10 mouse cellular contexts compared by ENCODE assay signal in genomic region chr11:60233235-60233634, GRCm38 (mm10). TPM values are rescaled to one million over a fixed set of nuclear protein-coding genes. Genes with fewer than 3 reads are reported as not detected.
A peak's percentile ranks its signal among the peaks of the same experiment; 100 is the strongest.
DNase-seq lines count a peak whose midpoint lies in the region; ATAC-seq lines count a peak whose summit lies in the region.
"Had no signal": no experiment of that assay in that cellular context is flagged by ENCODE, and none has a peak within 500 bp of the region (broad histone marks: within the 10 kb centered on the region; RNA-seq: fewer than 3 reads in every experiment).

No protein-coding gene starts in this region.

- peaks cover 37% of the 10 kb centered on the region for H3K36me3 ChIP-seq in heart, embryonic 13.5 days
- H3K36me3 ChIP-seq in neural tube, embryonic 15.5 days = peaks cover 39% of the 10 kb centered on the region

- no peaks in the 10 kb centered on the region for H3K27me3 ChIP-seq in heart, embryonic 13.5 days (replicated peaks)
- no peaks in the 10 kb centered on the region for H3K27me3 ChIP-seq in neural tube, embryonic 15.5 days (replicated peaks)

- DNase-seq in gastrocnemius, postnatal 10 days = peak; percentile 36
- DNase-seq in gastrocnemius, adult 8-10 months (ENCODE audit: low spot score in 2 of 2) = no peak
- DNase-seq in right cerebral cortex, postnatal 25 days = peak; percentile 41
- DNase-seq in right cerebral cortex, adult 2 months (ENCODE audit: low spot score in 2 of 2) = no peak
- no peak for DNase-seq in urinary bladder, adult 18-20 months (ENCODE audit: low spot score in 2 of 2)
- DNase-seq in yolk sac, embryonic 10.5 days (ENCODE audit: low spot score) = no peak
- DNase-seq: adrenal gland, adult 2 months had no signal

- H3K27ac ChIP-seq in heart, embryonic 13.5 days (replicated peaks) = peak overlapping the region; percentile 85
- peak overlapping the region; percentile 28; the same call in 1 of the 2 replicates for H3K27ac ChIP-seq in neural tube, embryonic 15.5 days (replicated peaks)

- peaks cover 50% of the 10 kb centered on the region for H3K4me1 ChIP-seq in heart, embryonic 13.5 days
- peaks cover 6% of the 10 kb centered on the region; the same call in 1 of the 2 replicates for H3K4me1 ChIP-seq in neural tube, embryonic 15.5 days

- H3K9me3 ChIP-seq in heart, embryonic 13.5 days = no peaks in the 10 kb centered on the region
- no peaks in the 10 kb centered on the region for H3K9me3 ChIP-seq in neural tube, embryonic 15.5 days (replicated peaks)

- no peak overlapping the region; the same call in 1 of the 2 replicates for H3K4me2 ChIP-seq in heart, embryonic 13.5 days
- H3K4me2 ChIP-seq in neural tube, embryonic 15.5 days = no peak overlapping the region

- 63% methylated on average over 8 of the region's 8 CpGs for WGBS in heart, embryonic 13.5 days
- WGBS in neural tube, embryonic 15.5 days = 51% methylated on average over 8 of the region's 8 CpGs

- peak overlapping the region; percentile 64 for H3K9ac ChIP-seq in heart, embryonic 13.5 days
- no peak overlapping the region for H3K9ac ChIP-seq in neural tube, embryonic 15.5 days (replicated peaks)

- no peak for ATAC-seq in heart, embryonic 13.5 days (ENCODE audit: extremely low read depth, insufficient number of reproducible peaks, low FRiP score, low TSS enrichment)
- no peak for ATAC-seq in neural tube, embryonic 15.5 days (ENCODE audit: low FRiP score)

- no peak overlapping the region for H3K4me3 ChIP-seq in heart, embryonic 13.5 days
- H3K4me3 ChIP-seq in neural tube, embryonic 15.5 days (replicated peaks) = no peak overlapping the region
- H3K4me3 ChIP-seq: erythroblast, embryonic 14.5 days had no signal

RNA-seq across cellular contexts. Expression of gene Srebf1, which starts 10.9 kb away (rescaled TPM):
- total RNA-seq in gastrocnemius, postnatal 10 days (2021) = 10 to 100 TPM; 24.2 to 29.1 TPM
- 10 to 100 TPM; 35.4 to 57.5 (median 43.5) TPM for total RNA-seq in gastrocnemius, adult 8-10 months (2022)
- polyA plus RNA-seq in heart, embryonic 13.5 days (2015; fragmentation: Nextera tagmentation; extraction: Ambion mirVana) = 34.4 and 41.8 TPM in 2 replicates
- polyA plus RNA-seq in neural tube, embryonic 15.5 days (2015; fragmentation: Nextera tagmentation; extraction: Ambion mirVana) = 44.2 and 50.0 TPM in 2 replicates

Comparison
In these comparisons a context has a peak if more than half of its experiments do, and no peak if none do; other contexts are left out.
1. DNase-seq: peak in gastrocnemius, postnatal 10 days (single experiment) and right cerebral cortex, postnatal 25 days (single experiment); none in gastrocnemius, adult 8-10 months (0 of 2), right cerebral cortex, adult 2 months (0 of 2), urinary bladder, adult 18-20 months (0 of 2) and yolk sac, embryonic 10.5 days (single experiment).